ENCODE assay signal across 15 mouse cellular contexts in the genomic region with DNA sequence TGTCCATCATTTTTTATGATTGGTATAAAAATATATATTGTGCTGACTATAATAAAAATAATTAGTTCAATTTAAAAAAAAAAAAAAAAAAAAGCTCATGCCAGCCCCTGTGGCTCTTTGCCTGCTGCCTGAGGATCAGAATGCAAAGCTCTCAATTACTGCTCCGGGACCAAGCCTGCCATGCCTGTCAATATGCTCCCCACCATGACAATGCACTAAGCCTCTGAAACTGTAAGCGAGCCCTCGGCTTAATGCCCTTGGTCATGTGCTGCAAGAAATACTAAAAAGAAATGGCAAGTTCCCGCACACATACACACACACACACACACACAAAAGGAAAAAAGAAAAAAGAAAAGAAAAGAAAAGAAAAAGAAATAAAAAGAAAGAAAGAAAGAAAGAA.
"Had no signal": no experiment of that assay in that cellular context is flagged by ENCODE, and none has a peak within 500 bp of the region (broad histone marks: within the 10 kb centered on the region; RNA-seq: fewer than 3 reads in every experiment).

No protein-coding gene starts in this region.

- H3K36me3 ChIP-seq: kidney, embryonic 15.5 days; liver, embryonic 13.5 days; lung, embryonic 15.5 days; neural tube, embryonic 12.5 days had no signal

- H3K27ac ChIP-seq: kidney, embryonic 15.5 days; left cerebral cortex, adult 2 months; liver, embryonic 13.5 days; lung, embryonic 15.5 days; macrophage; neural tube, embryonic 12.5 days had no signal

- ATAC-seq: intestine, embryonic 16.5 days; liver, postnatal 0 days had no signal

- H3K9me3 ChIP-seq: kidney, embryonic 15.5 days; liver, embryonic 13.5 days; lung, embryonic 15.5 days; megakaryocyte, embryonic 14.5 days; neural tube, embryonic 12.5 days had no signal

- H3K4me2 ChIP-seq: kidney, embryonic 15.5 days; liver, embryonic 13.5 days; lung, embryonic 15.5 days; neural tube, embryonic 12.5 days had no signal

- H3K4me3 ChIP-seq: kidney, embryonic 15.5 days; left cerebral cortex, adult 2 months; liver, embryonic 13.5 days; lung, embryonic 15.5 days; megakaryocyte, embryonic 14.5 days; neural tube, embryonic 12.5 days had no signal

- DNase-seq: kidney, adult 2 months; kidney, postnatal 14 days; liver; liver, embryonic 13.5 days; liver, postnatal 0 days; lung, postnatal 14 days; right cerebral cortex, postnatal 25 days; thymus, postnatal 36 days had no signal

- H3K27me3 ChIP-seq: kidney, embryonic 15.5 days; liver, embryonic 13.5 days; lung, embryonic 15.5 days; megakaryocyte, embryonic 14.5 days; neural tube, embryonic 12.5 days had no signal

- H3K9ac ChIP-seq: kidney, embryonic 15.5 days; liver, embryonic 13.5 days; liver, postnatal 0 days; lung, embryonic 15.5 days; neural tube, embryonic 12.5 days had no signal
